Mouse (Mus musculus) MEL-GATA-1-ER (cell line): ENCODE measurements around the gene Lep.

Experiments used
- DNase-seq: peaks from one replicate; pipeline ENCODE4 v3.0.0-alpha.2; 2012; ENCODE audit warnings: low read depth; ENCODE audit errors: extremely low read depth

Gene Lep

DNA sequence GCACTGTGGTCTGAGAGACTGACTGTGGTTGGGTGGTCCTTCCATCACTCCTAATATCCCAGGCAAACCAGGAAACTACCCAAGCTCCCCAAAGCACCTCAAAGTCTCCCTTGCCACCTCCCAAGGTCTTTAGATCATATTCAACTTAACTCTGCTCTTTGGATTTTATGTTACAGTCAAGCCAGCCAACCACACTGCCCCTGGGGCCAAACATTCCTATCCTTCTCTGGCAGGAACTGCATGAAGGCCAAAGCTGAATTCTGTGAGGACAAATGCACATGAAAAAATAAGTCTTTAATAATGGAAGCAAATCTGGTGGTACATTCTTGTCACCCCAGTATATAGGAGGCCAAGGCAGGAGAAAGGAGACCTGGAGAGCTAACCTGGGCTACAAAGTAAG lies 16.0 kb upstream of the Lep start:
- no peak for DNase-seq

DNA sequence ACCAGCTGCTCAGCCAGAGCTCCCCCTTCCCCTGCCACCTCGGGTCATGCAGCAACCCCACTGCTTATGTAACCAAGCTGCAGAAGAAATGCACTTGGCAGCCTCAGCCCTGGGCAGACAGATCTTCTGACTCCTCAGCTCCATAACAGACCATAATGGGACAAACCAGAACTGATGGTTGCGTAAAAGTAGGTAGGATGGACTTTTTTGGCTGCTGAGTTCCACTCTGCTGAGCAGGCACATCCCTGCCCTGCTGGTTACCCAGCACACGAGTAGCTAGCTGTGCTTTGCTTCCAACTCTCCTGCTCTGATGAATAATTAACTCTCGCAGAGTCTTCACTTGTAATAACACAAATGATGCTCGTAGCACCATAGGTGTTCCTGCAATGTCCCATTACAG lies 10.1 kb upstream of the Lep start:
- no peak for DNase-seq

DNA sequence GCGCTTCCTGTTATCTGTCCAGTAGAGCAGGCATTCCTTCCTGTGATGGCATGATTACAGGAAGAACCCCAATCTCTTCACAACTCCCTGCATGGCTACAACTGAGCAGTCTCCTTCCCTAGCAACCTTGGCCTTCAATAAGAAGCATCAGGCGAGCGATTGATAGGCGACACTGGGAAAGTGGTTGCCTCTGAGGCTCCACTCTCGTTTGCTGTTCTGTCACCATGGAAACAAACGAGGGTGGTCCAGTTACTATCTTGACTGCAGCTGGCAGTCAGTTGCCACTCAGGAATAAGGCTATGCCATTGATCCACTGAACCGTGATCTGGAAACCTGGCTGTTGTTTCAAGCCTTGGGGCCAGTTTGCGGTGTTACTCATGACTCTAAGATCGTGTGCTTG lies 7.8 kb upstream of the Lep start:
- DNase-seq, result no peak

DNA sequence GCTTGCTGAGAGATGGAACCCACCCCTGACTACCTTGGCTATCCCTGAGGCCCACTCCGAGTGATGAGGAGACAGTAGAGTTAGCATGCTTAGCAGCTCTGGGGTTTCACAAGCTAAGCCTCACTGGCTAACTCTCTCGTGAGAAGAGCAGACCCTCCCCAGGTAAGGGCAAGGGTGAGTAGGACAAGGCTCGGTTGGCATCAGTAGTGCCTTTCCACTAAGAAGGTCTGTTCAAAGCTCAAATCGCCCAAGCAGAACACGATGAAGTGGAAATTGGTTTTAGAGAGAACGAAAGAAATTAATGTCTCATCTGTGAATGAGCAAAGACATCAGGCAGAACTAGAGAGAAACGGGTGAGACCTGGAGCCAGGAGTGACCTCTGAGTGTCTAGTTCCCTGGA lies 6.8 kb upstream of the Lep start:
- no peak for DNase-seq

DNA sequence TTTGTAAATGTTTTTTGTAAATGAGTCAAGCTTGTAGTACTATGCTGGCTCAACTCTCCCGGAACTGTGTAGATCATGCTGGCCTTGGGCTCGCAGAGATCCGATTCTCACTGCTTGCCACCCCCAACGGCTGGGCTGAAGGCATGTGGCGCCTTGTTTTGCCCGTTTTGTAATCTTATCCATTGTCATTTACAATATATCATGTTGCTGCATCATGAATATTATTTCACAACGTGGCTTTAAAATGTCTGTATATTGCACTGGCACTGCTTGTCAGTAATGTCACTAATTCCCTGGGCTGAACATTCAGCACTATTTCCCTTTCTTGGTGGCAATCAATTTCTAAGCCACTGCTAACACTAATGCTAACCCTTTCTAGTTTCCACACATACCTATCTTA lies 3.6 kb upstream of the Lep start:
- DNase-seq, result no peak

DNA sequence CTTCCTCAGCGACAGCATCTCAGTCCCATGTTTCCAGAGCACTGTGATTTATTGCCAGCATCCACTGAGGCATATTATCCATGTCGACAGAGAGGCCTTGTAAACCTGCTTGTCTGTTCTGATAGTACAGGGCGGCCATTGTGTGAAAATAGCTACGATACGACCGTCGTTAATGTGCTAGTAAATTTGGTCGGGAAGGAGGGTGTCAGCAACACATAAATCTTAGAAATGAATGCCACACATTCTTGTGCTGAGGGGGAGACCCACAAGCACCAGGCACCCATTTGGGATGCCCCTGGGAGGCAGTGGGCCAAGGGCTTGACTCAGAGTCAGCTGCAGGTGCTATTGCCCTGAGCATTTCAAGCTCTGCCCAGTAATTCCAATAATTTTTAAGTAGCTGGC lies 6.4 kb downstream of the Lep start:
- DNase-seq, result no peak

DNA sequence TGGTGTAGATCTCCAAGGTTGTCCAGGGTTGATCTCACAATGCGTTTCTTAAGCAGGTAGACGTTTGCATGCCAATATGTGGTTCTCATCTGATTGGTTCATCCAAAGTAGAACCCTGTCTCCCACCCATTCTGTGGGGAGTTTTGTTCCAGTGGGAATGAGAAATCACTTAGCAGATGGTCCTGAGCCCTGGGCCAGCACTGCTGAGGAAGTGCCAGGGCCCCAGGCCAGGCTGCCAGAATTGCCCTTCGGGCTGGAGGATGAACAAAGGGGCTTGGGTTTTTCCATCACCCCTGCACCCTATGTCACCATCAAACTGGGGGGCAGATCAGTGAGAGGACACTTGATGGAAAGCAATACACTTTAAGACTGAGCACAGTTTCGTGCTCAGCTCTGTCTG lies 12.2 kb downstream of the Lep start:
- DNase-seq, result no peak

DNA sequence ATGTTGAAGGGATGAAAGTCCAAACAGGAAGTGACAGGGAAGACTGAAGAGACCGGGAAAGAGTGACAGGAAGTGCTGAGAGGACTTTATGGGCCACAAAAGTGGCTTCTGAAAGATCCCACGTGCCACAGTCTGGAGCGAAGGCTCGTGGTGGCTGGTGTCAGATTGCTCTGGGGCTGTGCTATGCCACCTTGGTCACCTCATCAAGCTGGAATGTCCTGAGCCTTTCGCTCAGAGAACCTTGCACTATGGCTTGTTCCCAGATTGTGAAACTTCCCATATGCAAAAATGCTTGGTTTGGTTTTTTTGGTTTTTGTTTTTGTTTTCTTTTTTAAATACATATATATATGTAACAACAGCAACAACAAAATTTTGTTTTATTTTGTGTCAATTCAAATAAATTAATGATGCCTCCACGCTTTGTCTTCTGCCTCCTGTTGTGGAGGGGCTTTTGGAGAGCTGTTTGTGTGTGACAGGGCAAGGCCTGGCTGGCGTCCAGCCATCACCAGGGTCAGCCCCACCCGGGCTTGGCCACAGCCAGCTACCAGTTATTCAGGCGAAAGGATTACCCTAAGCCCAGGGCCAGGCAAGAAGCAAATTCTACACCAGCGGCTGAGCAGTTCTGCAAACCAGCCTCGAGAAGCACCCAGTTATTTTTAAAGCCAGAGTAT lies 13.6 kb downstream of the Lep start:
- DNase-seq, result no peak

DNA sequence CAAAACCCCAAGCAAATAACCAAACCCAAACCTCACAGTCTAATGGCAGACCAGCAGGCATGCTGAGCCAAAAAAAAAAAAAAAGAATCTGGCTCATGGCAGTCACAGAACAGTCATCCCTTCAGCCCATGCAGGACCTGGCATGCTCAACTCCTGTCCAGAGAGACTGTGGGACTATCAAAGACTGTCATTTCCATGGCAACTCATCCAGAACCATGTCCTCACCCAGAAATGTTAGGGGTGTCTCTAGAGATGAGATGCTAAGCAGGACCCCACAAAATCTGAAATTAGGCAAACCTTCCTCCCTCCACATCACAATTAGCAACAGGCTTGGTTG lies 14.1 kb downstream of the Lep start:
- DNase-seq, result no peak

DNA sequence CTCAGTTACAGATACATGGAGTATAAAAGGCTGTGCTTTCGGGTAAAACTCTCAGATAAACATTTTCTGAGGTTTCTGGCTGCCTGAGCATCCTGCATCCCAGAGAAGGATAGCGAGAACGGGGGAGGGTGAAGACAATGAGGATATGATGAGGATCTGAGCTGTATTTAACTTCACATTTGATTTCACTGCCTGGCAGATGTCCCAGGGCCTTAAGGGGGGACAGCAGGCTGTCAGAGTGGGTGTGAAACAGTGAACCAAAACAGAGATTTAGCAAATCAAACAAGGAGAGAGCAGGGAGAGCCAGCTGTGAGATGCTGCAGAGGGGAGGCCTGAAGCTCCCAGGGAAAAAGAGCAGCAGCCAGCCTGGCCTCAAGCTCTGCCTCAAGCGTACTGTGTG lies 19.3 kb downstream of the Lep start:
- DNase-seq, result no peak

DNA sequence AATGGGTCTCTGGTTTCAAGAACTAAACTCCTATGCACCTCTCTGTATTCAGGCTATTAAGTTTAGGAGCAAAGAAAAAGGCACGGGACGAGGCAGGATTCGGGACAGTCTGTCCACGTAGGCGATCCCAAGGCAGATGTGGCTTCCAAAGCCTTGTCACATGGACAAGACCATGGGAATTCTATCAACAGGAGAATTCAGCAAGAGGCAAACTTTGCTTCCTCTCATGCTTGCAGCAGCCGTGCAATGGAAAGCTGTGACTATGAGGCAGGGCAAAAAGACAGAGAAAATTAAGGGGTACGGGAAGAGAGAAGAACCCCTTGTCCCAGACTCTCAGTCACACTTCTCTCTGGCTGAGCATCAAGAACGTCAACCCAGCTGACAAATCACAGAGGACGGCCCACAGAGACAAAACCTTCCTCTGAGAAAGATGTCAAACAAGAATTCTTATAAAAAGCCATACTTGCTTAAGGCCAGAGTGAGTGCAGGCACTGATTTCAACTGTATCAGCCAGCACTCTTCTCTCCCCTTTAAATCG lies 21.9 kb downstream of the Lep start:
- no peak for DNase-seq

DNA sequence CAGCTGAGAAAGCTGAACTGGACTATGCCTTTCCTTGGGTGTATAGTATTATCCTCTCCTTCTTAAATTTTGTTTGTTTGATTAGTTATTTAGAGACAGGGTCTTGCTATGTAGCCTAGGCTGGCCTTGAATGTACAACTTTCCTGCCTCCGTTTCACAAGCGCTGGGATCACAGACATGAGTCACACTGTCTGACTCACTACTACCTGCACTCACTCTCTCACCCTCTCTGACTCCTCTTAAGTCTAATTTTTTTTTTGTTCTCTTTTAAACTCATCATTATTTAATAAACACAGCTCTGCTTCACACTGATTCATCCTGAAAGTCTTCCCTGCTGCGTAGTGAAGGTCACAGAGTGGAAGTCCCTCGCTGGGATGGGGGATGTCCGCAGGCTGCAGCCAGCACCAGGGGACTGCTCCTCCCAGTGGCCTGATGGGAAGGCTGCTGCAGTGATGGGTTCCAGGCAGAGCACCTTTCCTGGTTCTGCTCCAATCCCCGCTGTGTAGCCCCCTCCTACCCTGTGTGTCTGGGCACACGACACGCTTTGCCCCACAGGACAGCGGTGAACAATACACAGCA lies 22.8 kb downstream of the Lep start:
- no peak for DNase-seq

DNA sequence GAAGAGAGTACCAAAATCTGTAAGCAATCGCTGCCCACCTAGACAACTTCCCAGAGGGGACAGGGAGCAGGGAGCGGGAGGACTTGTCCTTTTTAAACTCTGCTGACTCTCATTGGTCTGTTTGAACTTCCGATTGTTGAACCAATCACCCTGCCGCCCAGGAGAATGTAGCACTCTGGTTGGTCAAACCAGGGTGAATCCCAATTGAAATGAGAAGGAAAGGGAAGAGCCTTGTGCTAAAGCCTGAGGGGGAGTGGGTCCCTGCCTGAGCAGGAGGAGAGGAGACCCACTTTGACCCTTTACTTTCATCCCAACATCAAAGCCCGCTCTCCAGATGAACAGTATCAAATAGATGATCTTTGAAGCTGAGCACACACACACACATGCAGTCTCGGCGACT lies 24.4 kb downstream of the Lep start:
- no peak for DNase-seq

DNA sequence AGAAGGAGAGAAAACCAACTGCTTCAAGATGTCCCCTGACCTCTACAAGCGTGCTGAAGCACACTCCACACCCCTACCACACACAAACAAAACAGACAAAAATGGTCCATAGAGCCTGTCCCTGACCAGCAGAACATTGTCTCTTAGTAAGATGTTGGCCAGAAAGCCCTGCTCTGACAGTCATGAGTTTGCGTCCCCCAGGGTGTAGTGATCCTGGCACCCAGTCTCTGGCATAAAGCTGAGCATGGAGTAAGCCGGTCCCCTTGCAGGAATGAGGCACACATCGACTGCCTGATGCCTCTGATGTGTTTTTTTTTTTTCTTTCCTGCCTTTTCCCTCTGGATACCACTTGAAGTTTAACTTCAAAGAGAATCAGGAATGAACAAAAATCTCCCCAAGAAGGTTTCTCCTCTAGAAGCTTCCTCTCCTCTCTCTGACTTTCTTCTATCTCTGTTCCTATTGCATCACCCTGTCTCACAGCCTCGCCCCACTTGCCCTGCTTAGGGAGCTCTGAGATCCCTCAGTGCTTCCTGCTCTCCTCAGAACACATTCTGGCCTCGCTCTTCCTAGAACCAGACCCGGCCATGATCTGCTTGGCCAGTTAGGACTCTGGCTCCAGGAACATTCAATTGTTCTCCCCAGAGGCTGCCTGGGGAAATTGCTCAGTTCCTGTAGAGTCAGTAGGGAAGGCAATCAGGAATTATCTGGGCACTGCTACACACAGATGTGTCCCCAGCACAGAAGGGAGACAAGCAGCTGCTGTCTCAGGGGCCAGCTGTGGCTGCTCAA lies 28.1 kb downstream of the Lep start:
- no peak for DNase-seq

DNA sequence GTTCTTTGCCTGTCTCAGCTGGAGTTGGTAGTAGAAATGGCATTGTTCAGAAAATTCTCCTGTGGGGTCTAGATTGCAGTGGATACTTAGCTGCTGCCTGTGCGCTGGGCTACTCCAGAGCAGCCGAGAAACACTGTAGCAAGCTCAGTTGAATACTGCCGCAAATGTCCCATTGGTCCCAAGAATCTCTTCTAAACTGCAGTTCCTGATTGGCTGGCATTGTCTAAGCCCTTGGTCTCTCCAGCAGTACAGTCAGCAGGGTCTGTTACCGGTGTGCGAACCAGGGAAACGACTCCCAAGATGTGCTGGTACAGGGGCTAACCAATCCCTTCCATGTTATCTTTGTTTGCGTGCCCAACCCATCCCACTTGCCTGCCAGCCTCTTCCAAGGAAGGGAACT lies 32.2 kb downstream of the Lep start:
- DNase-seq, result no peak

DNA sequence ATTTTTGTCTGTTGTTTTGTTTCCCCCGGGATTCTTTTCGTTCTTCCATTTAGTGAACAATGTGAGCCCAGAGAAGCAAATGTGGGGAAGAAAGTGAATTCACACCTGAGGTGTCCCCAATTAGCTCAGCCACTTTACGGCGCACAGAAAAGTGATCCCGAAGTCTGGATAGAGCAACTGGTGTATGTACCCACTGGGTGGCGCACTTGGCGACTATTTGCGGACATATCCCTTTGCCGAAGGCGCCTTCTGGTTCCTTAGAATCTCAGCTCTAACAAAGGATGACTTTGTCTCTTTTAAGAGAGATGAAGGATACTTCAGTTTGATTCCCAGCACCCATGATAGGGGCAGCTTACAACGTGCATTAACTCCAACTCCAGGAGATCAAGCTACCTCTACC lies 32.9 kb downstream of the Lep start:
- no peak for DNase-seq

DNA sequence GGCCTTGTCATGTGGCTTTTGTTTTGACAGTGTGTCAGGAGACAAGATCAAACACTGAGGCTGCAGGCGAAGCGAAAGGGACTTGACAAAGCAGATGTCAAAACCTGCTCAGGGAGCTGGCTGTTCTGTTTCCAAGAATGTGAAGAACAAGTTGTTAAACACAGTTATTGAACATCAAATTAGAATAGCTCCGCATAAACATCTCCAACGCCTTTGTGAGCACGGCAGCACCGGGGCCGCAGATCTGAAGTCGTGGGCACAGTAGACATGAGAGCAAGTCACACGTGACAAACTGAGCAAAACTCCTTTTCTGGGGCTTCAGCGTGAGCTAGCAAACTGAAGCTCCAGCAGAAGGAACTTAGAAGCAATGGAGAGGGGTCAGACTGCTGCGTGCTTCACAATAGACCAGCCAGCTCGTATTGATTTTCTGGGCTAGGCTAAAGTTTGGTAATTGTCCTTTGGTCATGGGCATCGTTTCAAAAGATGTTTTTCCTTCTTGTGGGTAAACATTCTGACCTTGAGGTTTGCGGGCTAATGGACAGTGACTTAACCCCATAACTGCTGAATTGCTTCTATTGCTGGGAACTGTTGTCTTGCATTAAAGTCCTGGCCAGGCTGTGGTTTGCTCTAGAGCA lies 39.6 kb downstream of the Lep start:
- no peak for DNase-seq

DNA sequence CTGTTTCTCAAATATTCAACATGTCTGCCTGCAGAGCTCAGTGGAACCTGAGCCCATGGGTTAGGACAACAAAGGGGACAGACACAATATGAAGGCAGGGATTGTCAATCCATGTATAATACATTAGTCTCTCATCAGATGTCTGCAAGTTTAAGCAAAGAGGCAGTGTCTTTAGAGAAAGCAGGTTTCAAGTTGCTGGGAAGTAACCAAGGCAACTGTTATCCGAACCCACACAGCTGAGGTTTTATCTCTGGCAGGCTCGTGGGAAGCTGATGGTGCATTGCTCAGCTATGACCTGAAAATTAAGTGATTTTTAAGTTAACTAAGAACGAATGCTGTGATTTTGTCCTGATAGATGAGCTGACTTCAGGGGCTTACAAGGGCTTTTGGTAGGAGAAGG lies 40.4 kb downstream of the Lep start:
- DNase-seq, result no peak

DNA sequence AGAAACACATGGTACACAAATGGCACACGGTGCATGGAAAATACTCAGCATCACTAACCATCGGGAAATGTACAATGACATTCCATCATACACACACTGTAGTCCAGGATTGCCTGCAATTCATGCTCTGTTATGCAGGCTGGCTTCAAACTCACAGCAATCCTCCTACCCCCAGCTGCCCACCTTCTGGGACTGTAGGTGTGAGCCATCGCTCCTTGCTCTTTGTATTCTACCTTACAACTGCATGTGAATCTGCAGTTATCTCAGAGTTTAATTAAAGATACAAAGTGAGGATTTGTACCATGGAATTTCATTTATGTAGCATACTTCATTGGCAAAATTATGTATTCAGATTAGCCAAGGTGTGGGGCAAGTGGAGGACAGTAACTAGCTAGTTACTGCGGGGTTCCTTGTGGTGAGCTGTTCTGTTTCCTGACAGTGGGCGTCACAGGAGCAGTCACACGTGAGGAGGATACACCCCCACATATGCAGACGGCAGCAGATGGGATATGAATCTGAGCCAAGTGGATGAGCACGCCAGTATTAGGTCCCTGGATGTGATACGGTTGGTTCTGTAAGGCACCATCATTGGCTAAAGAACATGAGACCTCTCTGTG lies 41.3 kb downstream of the Lep start:
- no peak for DNase-seq

DNA sequence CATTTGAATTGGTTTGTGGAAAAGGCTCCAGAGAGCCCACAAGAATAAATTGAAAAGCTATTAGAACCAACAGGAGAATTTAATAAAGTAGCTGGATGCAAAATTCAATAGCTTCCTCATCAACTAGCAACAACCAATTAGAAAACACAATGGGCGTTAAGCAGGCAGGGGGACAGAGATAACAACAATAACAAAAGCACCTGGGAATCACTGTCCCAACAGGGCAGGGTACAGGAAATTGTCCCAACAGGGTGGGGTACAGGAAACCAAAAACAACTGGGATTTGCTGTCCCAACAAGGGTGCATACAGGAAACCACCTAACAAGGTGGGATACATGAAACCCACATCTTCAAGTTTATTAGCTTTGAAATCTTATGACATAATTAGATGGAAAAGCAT lies 48.4 kb downstream of the Lep start:
- DNase-seq, result no peak

DNA sequence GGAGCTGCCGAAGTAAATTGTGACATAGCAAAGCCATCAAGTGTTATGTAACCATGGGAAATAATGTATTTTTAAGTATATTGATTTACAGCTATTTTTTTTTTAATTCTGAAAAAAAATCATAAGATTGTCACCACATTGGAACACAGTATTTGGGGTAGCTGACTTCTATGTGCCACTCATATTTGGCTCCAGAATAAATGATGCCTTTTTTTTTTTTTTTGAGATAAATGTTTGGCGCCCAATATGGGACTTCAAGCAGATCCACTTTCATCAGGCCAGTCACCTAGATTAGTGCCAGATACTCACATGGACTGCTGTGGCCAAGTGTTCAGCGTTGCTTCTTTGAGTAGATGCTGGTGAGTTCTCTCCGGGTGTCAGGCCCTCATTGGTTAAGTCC lies 51.5 kb downstream of the Lep start:
- no peak for DNase-seq

DNA sequence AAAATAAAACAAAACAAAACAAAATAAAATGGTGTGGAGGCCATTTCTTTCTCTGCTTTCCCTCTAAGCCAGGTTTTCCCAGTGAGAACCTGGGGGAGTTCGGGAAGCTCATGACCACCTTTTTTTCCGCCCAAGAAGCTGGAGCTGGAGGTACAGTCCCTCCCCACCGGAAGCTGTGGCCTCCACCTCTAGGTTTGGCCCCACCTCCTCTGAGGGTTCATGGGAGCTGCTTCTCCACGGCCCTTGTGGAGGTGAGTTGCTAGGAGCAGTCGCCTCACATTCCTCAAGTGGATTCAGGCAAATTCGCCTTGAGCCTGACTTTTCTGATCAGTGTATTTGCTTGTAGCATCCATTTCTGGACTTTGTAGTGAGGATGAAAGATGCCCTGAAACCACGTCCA lies 55.7 kb downstream of the Lep start:
- no peak for DNase-seq
